Mouse (Mus musculus) embryonic facial prominence, embryonic 14.5 days (tissue): Measurements from ENCODE around the gene Tmem259. TPM values are rescaled to one million over a fixed set of nuclear protein-coding genes. Genes with fewer than 3 reads are reported as not detected.

Experiments used
- ATAC-seq: fragments of 200-750 bp; cut with Nextera tagmentation; 2 replicates; pipeline ENCODE4 v1.8.0; 2017; ENCODE audit warnings: low read depth, moderate number of reproducible peaks, moderate TSS enrichment
- DNase-seq: peaks from one replicate; pipeline ENCODE4 v3.0.0-alpha.2; 2015; ENCODE audit warnings: low spot score
- H3K27ac ChIP-seq: fragments of 300-500 bp; sonication (generic); replicated peaks from 2 replicates; pipeline ENCODE4 v1.5.1; 2014; ENCODE audit warnings: low read depth, mild to moderate bottlenecking, low read length, moderate library complexity
- H3K27me3 ChIP-seq: fragments of 300-500 bp; sonication (generic); replicated peaks from 2 replicates; pipeline ENCODE4 v1.6.1; 2014; ENCODE audit warnings: low read length; ENCODE audit not compliant: control insufficient read depth, insufficient read depth
- H3K36me3 ChIP-seq: fragments of 300-500 bp; sonication (generic); 2 replicates; pipeline ENCODE4 v1.6.1; 2014; ENCODE audit warnings: low read length, mixed read lengths; ENCODE audit not compliant: control insufficient read depth, insufficient read depth
- H3K4me1 ChIP-seq: fragments of 300-500 bp; sonication (generic); 2 replicates; pipeline ENCODE4 v1.6.1; 2014; ENCODE audit warnings: antibody characterized with exemption, low read length; ENCODE audit not compliant: control insufficient read depth, insufficient read depth
- H3K4me2 ChIP-seq: fragments of 300-500 bp; sonication (generic); 2 replicates; pipeline ENCODE4 v1.6.1; 2014; ENCODE audit warnings: low read depth, mild to moderate bottlenecking, low read length, moderate library complexity, mixed read lengths
- H3K4me3 ChIP-seq: fragments of 300-500 bp; sonication (generic); 2 replicates; pipeline ENCODE4 v1.5.1; 2014; ENCODE audit warnings: low read depth, mild to moderate bottlenecking, low read length
- H3K9ac ChIP-seq: fragments of 300-500 bp; sonication (generic); 2 replicates; pipeline ENCODE4 v1.6.1; 2014; ENCODE audit warnings: low read depth, mild to moderate bottlenecking, low read length, moderate library complexity, mixed read lengths
- H3K9me3 ChIP-seq: fragments of 300-500 bp; sonication (generic); 2 replicates; pipeline ENCODE4 v1.6.1; 2016; ENCODE audit warnings: low read length; ENCODE audit not compliant: control insufficient read depth
- WGBS: fragments of 180-500 bp; shearing (Covaris S2); extraction: QIAGEN DNeasy Blood & Tissue Kit; methylation state at CpG from one replicate; pipeline ENCODE4 v1.1.7; 2014; 5-methylcytosine and 5-hydroxymethylcytosine counted together
- polyA plus RNA-seq: library from polyadenylated mRNA; unstranded; fragments of >200 nt; fragmentation: Nextera tagmentation; extraction: Ambion mirVana; gene quantifications from 2 replicates; pipeline ENCODE4 v1.2.1, GENCODE M21; 2014

Tmem259 gene
- polyA plus RNA-seq, 1 experiment from 2014 or later: 22.3 TPM

DNA sequence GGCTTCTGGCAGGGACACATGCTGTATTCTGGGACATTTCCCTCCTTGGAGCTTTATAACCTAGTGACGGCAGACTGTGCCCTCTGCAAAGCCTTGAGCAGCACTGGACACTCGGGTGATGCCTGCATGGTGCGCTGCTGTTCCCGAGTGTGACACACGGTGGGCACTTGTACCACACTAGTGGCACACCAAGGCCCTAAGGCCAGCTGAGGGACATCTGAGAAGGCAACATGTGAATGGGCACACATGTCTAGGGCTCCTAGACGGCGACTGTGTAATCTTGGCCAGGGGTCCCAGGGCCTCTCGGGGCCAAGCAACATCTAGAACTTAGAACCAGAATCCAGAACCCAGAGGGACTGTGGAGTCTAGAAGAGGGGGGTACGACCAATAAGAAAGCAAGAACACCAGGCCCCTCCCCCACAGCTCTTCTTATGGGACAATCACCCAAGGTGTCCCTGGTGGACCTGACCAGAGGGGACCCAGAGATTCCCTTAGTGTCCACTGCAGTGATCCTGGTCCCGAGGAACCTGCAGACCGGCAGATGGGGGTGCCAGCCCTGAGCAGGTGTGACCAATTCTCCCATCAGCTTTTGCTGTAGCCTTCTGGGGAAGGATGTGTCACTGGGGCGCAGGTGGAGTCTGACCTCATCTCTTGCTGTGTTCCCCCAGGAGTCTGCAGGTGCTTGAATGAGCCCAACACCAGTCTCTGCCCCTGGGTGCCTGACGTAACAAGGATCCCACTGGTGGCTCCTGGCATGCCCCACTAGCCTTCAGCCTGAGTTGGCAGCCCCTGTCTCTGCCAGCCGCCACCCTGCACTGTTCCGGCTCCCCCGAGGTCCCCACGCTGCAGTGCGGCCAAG lies 53.9 kb downstream of the Tmem259 start:
- H3K4me3 ChIP-seq: no peak overlapping the region
- H3K4me1 ChIP-seq: peaks cover 26% of the 10 kb centered on the region
- 83% methylated on average over 18 of the region's 18 CpGs for whole genome bisulfite sequencing
- H3K4me2 ChIP-seq: peak overlapping the region; percentile 94; the same call in 1 of the 2 replicates
- H3K27me3 ChIP-seq: no peaks in the 10 kb centered on the region
- peaks cover 42% of the 10 kb centered on the region for H3K36me3 ChIP-seq
- no peaks in the 10 kb centered on the region for H3K9me3 ChIP-seq
- H3K9ac ChIP-seq: 0 out of 2 replicates have a peak overlapping the region, but pooled peaks have one; percentile 2
- ATAC-seq: no peak
- DNase-seq: no peak
- no peak overlapping the region for H3K27ac ChIP-seq

DNA sequence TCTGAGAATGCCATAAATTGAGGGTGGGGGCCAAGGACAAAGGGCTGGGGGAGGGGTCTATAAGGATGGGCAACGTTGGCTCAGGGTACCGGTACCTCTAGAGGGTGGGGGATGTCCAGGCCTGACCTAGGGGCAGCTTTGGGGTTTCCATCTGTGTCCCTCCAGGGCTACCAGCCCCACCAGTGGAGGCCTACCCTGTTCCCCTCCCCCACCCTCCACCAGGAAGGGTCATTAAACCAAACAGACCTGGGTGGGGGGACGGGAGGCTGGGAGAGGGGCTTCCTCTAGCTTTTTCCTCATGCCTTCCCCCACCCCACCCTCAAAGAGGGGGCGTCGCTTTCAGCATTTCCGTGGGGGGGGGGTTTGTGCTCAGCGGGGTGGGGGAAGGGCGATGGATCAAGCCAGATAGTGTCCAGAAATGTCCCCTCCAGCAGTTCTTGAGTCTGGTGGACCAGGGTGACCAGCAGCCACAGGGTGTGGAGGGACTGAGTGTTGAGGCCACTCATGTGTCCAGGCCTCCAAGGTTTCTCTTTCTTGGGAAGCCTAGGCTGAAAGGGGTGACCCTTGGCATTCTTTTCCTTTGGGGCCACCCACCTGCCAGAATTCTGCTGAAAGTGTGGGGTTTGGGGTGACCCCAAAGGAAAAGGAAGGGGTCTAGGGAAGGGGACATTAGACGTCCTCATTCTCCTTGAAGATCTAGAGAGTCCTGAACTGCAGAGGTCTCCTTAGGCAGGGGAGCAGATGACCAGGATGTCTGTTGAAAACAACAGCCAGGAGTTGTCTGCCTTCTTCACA lies 55.0 kb downstream of the Tmem259 start:
- Histone ChIP-seq H3K27ac (0 out of 2 replicates have a peak overlapping the region, but pooled peaks have one; percentile 44), H3K9ac (peak overlapping the region; percentile 91), H3K4me3 (peak overlapping the region; percentile 85), H3K27me3 (no peaks in the 10 kb centered on the region), H3K4me1 (peaks cover 22% of the 10 kb centered on the region), H3K36me3 (peaks cover 36% of the 10 kb centered on the region), H3K4me2 (peak overlapping the region; percentile 94), H3K9me3 (no peaks in the 10 kb centered on the region)
- no peak for ATAC-seq
- no peak for DNase-seq
- WGBS: 22% methylated on average over 7 of the region's 9 CpGs

DNA sequence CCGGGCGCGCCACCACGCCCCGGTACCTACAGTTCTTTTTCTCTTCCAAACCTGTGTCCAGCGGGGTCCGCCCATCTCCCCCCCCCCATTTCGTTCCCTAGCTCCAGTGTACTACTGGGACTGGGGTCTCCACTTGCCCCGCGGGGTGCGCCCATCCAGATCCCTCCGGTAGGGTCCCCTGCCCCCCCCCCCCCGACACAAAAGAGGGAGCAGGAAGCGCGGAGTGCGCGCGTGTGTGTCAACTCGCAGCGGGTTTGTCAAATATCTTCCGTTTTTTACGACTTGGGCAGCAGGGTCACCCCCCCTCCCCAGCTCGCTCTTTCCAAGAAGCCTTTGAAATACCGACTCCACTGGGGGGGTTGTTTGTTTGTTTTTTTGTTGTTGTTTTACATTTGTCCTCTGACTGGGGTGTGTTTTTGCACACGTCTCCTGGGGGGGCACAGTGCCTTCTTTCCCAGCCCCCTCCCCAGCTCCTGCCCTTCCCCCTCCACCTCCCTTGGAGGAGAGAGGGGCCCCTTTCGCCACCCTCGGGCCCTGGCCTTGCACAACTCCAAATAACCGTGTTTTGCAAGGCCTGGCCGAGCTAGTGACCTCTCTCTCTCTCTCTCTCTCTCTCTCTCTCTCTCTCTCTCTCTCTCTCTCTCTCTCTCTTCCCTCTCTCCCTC lies 56.0 kb downstream of the Tmem259 start:
- WGBS: 2% methylated on average over 25 of the region's 29 CpGs
- Histone ChIP-seq H3K27me3 (peaks cover 2% of the 10 kb centered on the region), H3K4me3 (peak overlapping the region; percentile 85), H3K9me3 (no peaks in the 10 kb centered on the region), H3K36me3 (peaks cover 30% of the 10 kb centered on the region), H3K27ac (peak overlapping the region; percentile 94), H3K4me2 (peak overlapping the region; percentile 94), H3K4me1 (peaks cover 19% of the 10 kb centered on the region), H3K9ac (peak overlapping the region; percentile 91)
- DNase-seq (peak; percentile 56), ATAC-seq (no peak)

DNA sequence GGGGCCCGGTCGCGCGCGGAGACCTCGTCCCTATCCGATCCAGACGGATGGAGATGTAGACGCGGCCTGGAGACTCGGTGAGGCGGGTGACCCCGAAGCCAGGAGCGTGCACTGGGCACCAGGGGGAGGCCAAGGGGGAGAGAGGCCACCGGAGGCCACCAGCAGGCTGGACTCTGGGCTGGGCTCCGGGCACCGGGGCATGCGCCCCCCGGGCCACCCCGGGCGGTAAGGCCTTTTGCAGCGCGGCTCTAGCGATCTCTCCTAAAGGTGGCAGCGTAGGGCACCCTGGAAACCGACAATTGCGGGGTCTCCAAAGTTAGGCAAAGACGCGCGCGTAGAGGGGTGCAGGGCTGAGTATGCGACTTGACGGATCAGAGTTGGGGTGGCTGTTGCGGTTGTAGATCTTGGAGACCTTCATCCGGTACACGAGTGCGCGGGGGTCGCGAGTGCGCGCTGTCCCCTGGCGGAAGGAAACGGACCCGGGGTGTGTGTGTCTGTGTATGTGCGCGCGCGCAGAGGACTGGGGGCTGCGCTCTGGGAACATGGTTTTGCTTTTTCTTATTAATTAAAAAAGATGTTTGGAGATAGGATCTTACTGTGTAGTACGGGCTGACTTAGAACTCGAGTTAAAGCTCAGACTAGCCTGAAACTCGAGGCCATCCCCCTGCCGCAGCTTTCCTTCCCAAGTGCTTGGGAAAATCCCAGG lies 56.7 kb downstream of the Tmem259 start:
- peak; percentile 71 for DNase-seq
- 0% methylated on average over 43 of the region's 54 CpGs for WGBS
- no peaks in the 10 kb centered on the region for H3K9me3 ChIP-seq
- H3K4me2 ChIP-seq: peak overlapping the region; percentile 94
- H3K4me1 ChIP-seq: peaks cover 15% of the 10 kb centered on the region
- H3K4me3 ChIP-seq: peak overlapping the region; percentile 85
- H3K36me3 ChIP-seq: peaks cover 23% of the 10 kb centered on the region
- peak overlapping the region; percentile 91 for H3K9ac ChIP-seq
- peaks cover 9% of the 10 kb centered on the region for H3K27me3 ChIP-seq
- H3K27ac ChIP-seq: peak overlapping the region; percentile 94
- peak; percentile 10 for ATAC-seq

DNA sequence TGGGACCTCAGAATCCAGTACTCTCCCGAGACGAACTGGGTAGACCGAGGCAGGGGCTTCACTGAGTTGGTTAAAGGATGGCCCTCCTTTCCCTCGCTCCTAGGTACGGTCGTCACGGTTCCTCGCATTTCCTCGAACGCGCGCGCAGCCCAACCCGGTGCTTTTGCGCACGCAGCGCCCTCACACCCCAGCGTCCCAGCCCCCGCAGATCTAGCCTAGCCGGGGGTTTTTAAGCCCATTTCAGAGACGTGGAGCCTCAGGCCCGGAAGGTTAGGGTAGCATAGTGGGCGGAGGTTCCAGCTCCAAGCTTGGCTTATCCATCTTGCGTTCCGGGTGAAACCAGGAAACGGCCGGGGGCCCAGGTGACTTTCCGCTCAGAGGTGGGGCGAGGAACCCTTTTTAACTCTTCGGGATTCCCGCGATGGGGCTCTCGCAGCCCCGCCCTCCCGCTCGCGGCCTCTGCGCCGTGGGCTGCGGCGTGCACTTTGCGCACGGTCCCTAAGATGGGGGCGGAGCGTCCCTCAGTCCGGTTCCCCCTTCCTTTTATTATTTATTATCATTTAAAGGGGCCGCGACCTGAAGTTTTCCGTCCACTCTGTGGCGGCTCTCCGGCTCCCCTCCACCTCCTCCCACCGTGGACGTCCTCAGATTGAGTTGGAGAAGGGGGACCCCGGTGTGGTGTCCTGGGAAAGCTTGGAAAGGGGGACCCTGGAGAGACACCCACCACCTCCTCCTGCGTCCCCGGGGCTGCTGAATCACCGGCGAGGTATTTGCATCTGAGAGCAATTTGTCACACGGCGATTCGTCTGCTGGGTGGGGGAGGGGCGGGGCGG lies 57.4 kb downstream of the Tmem259 start, which contains the start of gene Arid3a:
TSS of gene Arid3a (plus strand) at position 553 of the 833 bp plus-strand sequence.
- Histone ChIP-seq H3K27me3 (peaks cover 16% of the 10 kb centered on the region), H3K9me3 (no peaks in the 10 kb centered on the region), H3K4me1 (peaks cover 12% of the 10 kb centered on the region), H3K9ac (peak within 1 kb of the TSS; percentile 91), H3K27ac (peak within 1 kb of the TSS; percentile 94), H3K36me3 (peaks cover 16% of the 10 kb centered on the region), H3K4me2 (peak within 1 kb of the TSS; percentile 94), H3K4me3 (peak within 1 kb of the TSS; percentile 85)
- DNase-seq: peak; percentile 96
- ATAC-seq: peak; percentile 88
- under 1% methylated on average over 54 of the region's 63 CpGs for WGBS

- Histone ChIP-seq H3K4me2 (peak overlapping the region; percentile 94), H3K27ac (peak overlapping the region; percentile 94), H3K4me1 (peaks cover 20% of the 10 kb centered on the region), H3K4me3 (peak overlapping the region; percentile 85), H3K9me3 (no peaks in the 10 kb centered on the region), H3K27me3 (peaks cover 24% of the 10 kb centered on the region), H3K36me3 (0 out of 2 replicates have a peak, but pooled peaks cover 8% of the 10 kb centered on the region), H3K9ac (peak overlapping the region; percentile 91)
- DNase-seq: no peak
- ATAC-seq: peak; percentile 2; the same call in 1 of the 2 replicates
- 9% methylated on average over 13 of the region's 15 CpGs for WGBS
Observed at GRCm38 (mm10) chr10:79925785-79926490, 58.2 kb downstream of the Tmem259 start.
